Mouse (Mus musculus): Measurements from ENCODE around the gene H2-Ke6. TPM values are rescaled to one million over a fixed set of nuclear protein-coding genes. Genes with fewer than 3 reads are reported as not detected.

H2-Ke6 gene
- total and polyA plus RNA-seq, 3 experiments, result 20.8 to 47.1 (median 31.7) TPM

- in situ Hi-C loops (cut with MboI; ENCODE audit: low pct_ligation_motif_present, low pct_unique_long_range_greater_than_20kb, low sequenced_read_pairs), result no loop called here
- TF ChIP-seq POLR2A (IDR thresholded peaks at IDR 0.05; ENCODE audit: low read depth, low read length) (peak; percentile 49; the same call in 1 of the 2 replicates), PAX5 (IDR thresholded peaks at IDR 0.05; ENCODE audit: low read length) (no peak), CHD2 (IDR thresholded peaks at IDR 0.05; ENCODE audit: low read length) (0 out of 2 replicates have a peak, but pooled peaks have one; percentile 14)
- Histone ChIP-seq H3K27ac (ENCODE audit: insufficient read depth, low read depth) (peak overlapping the region; percentile 49), H3K4me3 (replicated peaks in 1 of 3; ENCODE audit: low read depth in 2 of 3, low read length in 2 of 3, poor library complexity in 1 of 3) (peak overlapping the region; percentile 71 to 81 (median 75)), H3K27me3 (replicated peaks) (no peaks in the 10 kb centered on the region), H3K4me1 (ENCODE audit: control insufficient read depth in 1 of 2, insufficient read depth in 2 of 2) (peaks cover 29 to 51% of the 10 kb centered on the region in 2 experiments), H3K9me3 (replicated peaks; ENCODE audit: low read length) (peaks cover 26% of the 10 kb centered on the region), H3K4me2 (ENCODE audit: insufficient read depth, low read depth, poor library complexity, severe bottlenecking) (peak overlapping the region; percentile 84), H3K79me2 (replicated peaks; ENCODE audit: control insufficient read depth, extremely low read depth, insufficient read depth, poor library complexity, severe bottlenecking) (peaks cover 8% of the 10 kb centered on the region), H3K36me3 (replicated peaks in 1 of 2; ENCODE audit: control insufficient read depth in 1 of 2, insufficient read depth in 1 of 2, low read length in 1 of 2) (peaks cover 34 to 52% of the 10 kb centered on the region in 2 experiments), H3K9ac (ENCODE audit: insufficient read depth, low read depth) (peak overlapping the region; percentile 91)
- dilution Hi-C loops (cut with MboI; ENCODE audit: extremely low pct_ligation_motif_present, extremely low pct_unique_long_range_greater_than_20kb, low sequenced_read_pairs), result no loop called here
- DNase-seq (ENCODE audit: extremely low read depth), result no peak
Observed at GRCm38 (mm10) chr17:34024861-34025755, 2.8 kb downstream of the H2-Ke6 start.

- H3K36me3 ChIP-seq (replicated peaks in 1 of 2; ENCODE audit: control insufficient read depth in 1 of 2, insufficient read depth in 1 of 2, low read length in 1 of 2), result peaks cover 26 to 46% of the 10 kb centered on the region in 2 experiments
- peak within 1 kb of the TSS; percentile 71 to 81 (median 75) for H3K4me3 ChIP-seq (replicated peaks in 1 of 3; ENCODE audit: low read depth in 2 of 3, low read length in 2 of 3, poor library complexity in 1 of 3)
- no peaks in the 10 kb centered on the region for H3K27me3 ChIP-seq (replicated peaks)
- H3K4me2 ChIP-seq (ENCODE audit: insufficient read depth, low read depth, poor library complexity, severe bottlenecking), result peak within 1 kb of the TSS; percentile 84
- peak within 1 kb of the TSS; percentile 91 for H3K9ac ChIP-seq (ENCODE audit: insufficient read depth, low read depth)
- H3K27ac ChIP-seq (ENCODE audit: insufficient read depth, low read depth), result peak within 1 kb of the TSS; percentile 49
- dilution Hi-C loops (cut with MboI; ENCODE audit: extremely low pct_ligation_motif_present, extremely low pct_unique_long_range_greater_than_20kb, low sequenced_read_pairs) (no loop called here), in situ Hi-C loops (cut with MboI; ENCODE audit: low pct_ligation_motif_present, low pct_unique_long_range_greater_than_20kb, low sequenced_read_pairs) (no loop called here)
- DNase-seq (ENCODE audit: extremely low read depth), result peak; percentile 59
- peaks cover 24 to 43% of the 10 kb centered on the region in 2 experiments for H3K4me1 ChIP-seq (ENCODE audit: control insufficient read depth in 1 of 2, insufficient read depth in 2 of 2)
- peaks cover 27% of the 10 kb centered on the region for H3K9me3 ChIP-seq (replicated peaks; ENCODE audit: low read length)
- H3K79me2 ChIP-seq (replicated peaks; ENCODE audit: control insufficient read depth, extremely low read depth, insufficient read depth, poor library complexity, severe bottlenecking), result peaks cover 2% of the 10 kb centered on the region; the same call in 1 of the 2 replicates
- no peak for TF ChIP-seq CHD1 (IDR thresholded peaks at IDR 0.05; ENCODE audit: low read depth, low read length)
- no peak for TF ChIP-seq TBP (conservative IDR thresholded peaks at IDR 0.05; ENCODE audit: low read depth, low read length)
- TF ChIP-seq E2F4 (IDR thresholded peaks at IDR 0.05; ENCODE audit: insufficient replicate concordance, low read depth, low read length), result no peak
- no peak for TF ChIP-seq JUND (conservative IDR thresholded peaks at IDR 0.05; ENCODE audit: low read depth, low read length)
- TF ChIP-seq ELF1 (IDR thresholded peaks at IDR 0.05; ENCODE audit: low read depth, low read length), result peak; percentile 68; the same call in 1 of the 2 replicates
- TF ChIP-seq MXI1 (IDR thresholded peaks at IDR 0.05; ENCODE audit: low read depth, low read length), result peak; percentile 76; the same call in 1 of the 2 replicates
- TF ChIP-seq POLR2A (IDR thresholded peaks at IDR 0.05; ENCODE audit: low read depth, low read length), result peak; percentile 83
- TF ChIP-seq ZNF384 (IDR thresholded peaks at IDR 0.05; ENCODE audit: low read depth, low read length), result no peak
- TF ChIP-seq MYC (IDR thresholded peaks at IDR 0.05; ENCODE audit: low read depth, low read length), result 0 out of 2 replicates have a peak, but pooled peaks have one; percentile 12
- TF ChIP-seq ZC3H11A (IDR thresholded peaks at IDR 0.05; ENCODE audit: low read depth, low read length), result no peak
- 0 out of 2 replicates have a peak, but pooled peaks have one; percentile 23 for TF ChIP-seq BHLHE40 (IDR thresholded peaks at IDR 0.05; ENCODE audit: low read depth, low read length)
- no peak; the same call in 1 of the 2 replicates for TF ChIP-seq ETS1 (conservative IDR thresholded peaks at IDR 0.05; ENCODE audit: low read depth, low read length)
- peak; percentile 69 for TF ChIP-seq ZMIZ1 (IDR thresholded peaks at IDR 0.05; ENCODE audit: low read depth, low read length)
- TF ChIP-seq POLR2AphosphoS2 (IDR thresholded peaks at IDR 0.05; ENCODE audit: low read depth, low read length), result peak; percentile 69; the same call in 1 of the 2 replicates
- TF ChIP-seq EP300 (IDR thresholded peaks at IDR 0.05; ENCODE audit: low read length), result no peak
- TF ChIP-seq UBTF (IDR thresholded peaks at IDR 0.05; ENCODE audit: low read depth, low read length), result no peak
- no peak for TF ChIP-seq SMC3 (IDR thresholded peaks at IDR 0.05; ENCODE audit: low read depth, low read length)
- TF ChIP-seq KAT2A (IDR thresholded peaks at IDR 0.05; ENCODE audit: insufficient replicate concordance, low read length), result peak; percentile 56; the same call in 1 of the 2 replicates
- no peak for TF ChIP-seq USF2 (conservative IDR thresholded peaks at IDR 0.05; ENCODE audit: low read depth, low read length)
- TF ChIP-seq ZKSCAN1 (IDR thresholded peaks at IDR 0.05; ENCODE audit: borderline replicate concordance, low read depth, low read length), result no peak
- TF ChIP-seq MAFK (IDR thresholded peaks at IDR 0.05; ENCODE audit: insufficient replicate concordance, low read length), result no peak
- TF ChIP-seq CHD2 (IDR thresholded peaks at IDR 0.05; ENCODE audit: low read length), result peak; percentile 40; the same call in 1 of the 2 replicates
- no peak for TF ChIP-seq RCOR1 (conservative IDR thresholded peaks at IDR 0.05; ENCODE audit: low read depth, low read length)
- TF ChIP-seq NELFE (IDR thresholded peaks at IDR 0.05; ENCODE audit: low read depth, low read length), result peak; percentile 78; the same call in 1 of the 2 replicates
- peak; percentile 20; the same call in 1 of the 2 replicates for TF ChIP-seq IRF4 (IDR thresholded peaks at IDR 0.05; ENCODE audit: low read depth, low read length)
- no peak; the same call in 1 of the 2 replicates for TF ChIP-seq MEF2A (IDR thresholded peaks at IDR 0.05; ENCODE audit: borderline replicate concordance, low read depth, low read length)
- no peak for TF ChIP-seq CTCF (conservative IDR thresholded peaks at IDR 0.05 in 1 of 2, IDR thresholded peaks at IDR 0.05 in 1 of 2; ENCODE audit: low read depth in 2 of 2, low read length in 2 of 2)
- peak; percentile 75 for TF ChIP-seq MAX (IDR thresholded peaks at IDR 0.05; ENCODE audit: low read length)
Observed at GRCm38 (mm10) chr17:34024317-34024821, 3.5 kb downstream of the H2-Ke6 start, which contains the start of gene Ring1. Gene Ring1, minus strand, starts transcription at chr17:34024680.
